Mouse (Mus musculus) neural tube, embryonic 14.5 days (tissue): Measurements from ENCODE around the gene Pih1d1. TPM values are rescaled to one million over a fixed set of nuclear protein-coding genes. Genes with fewer than 3 reads are reported as not detected.
"Not testable (repeated sequence)": the region's sequence is repeated elsewhere in the genome, so short reads cannot be mapped to it uniquely, and the experiment has no call there.

Experiments used
- ATAC-seq: fragments of 200-750 bp; cut with Nextera tagmentation; 2 replicates; pipeline ENCODE4 v1.8.0; 2017; ENCODE audit warnings: low read depth, mild to moderate bottlenecking, moderate TSS enrichment, moderate library complexity
- H3K27ac ChIP-seq: fragments of 300-500 bp; sonication (generic); 2 replicates; pipeline ENCODE4 v1.5.1; 2014; ENCODE audit warnings: low read depth, mild to moderate bottlenecking, control low read depth, low read length, moderate library complexity, mixed read lengths
- H3K27me3 ChIP-seq: fragments of 300-500 bp; sonication (generic); 2 replicates; pipeline ENCODE4 v1.6.1; 2014; ENCODE audit warnings: low read length; ENCODE audit not compliant: control insufficient read depth, insufficient read depth
- H3K36me3 ChIP-seq: fragments of 300-500 bp; sonication (generic); 2 replicates; pipeline ENCODE4 v1.6.1; 2014; ENCODE audit warnings: low read length, mixed read lengths; ENCODE audit not compliant: control insufficient read depth, insufficient read depth
- H3K4me1 ChIP-seq: fragments of 300-500 bp; sonication (generic); 2 replicates; pipeline ENCODE4 v1.6.1; 2014; ENCODE audit warnings: low read length; ENCODE audit not compliant: control insufficient read depth, insufficient read depth
- H3K4me2 ChIP-seq: fragments of 300-500 bp; sonication (generic); 2 replicates; pipeline ENCODE4 v1.6.1; 2014; ENCODE audit warnings: mild to moderate bottlenecking, low read depth, low read length, control low read depth
- H3K4me3 ChIP-seq: fragments of 300-500 bp; sonication (generic); 2 replicates; pipeline ENCODE4 v1.5.1; 2014; ENCODE audit warnings: low read depth, low read length, control low read depth, mixed read lengths
- H3K9ac ChIP-seq: fragments of 300-500 bp; sonication (generic); replicated peaks from 2 replicates; pipeline ENCODE4 v1.6.1; 2014; ENCODE audit warnings: low read depth, mild to moderate bottlenecking, control low read depth, low read length, mixed read lengths
- H3K9me3 ChIP-seq: fragments of 300-500 bp; sonication (generic); 2 replicates; pipeline ENCODE4 v1.6.1; 2016; ENCODE audit warnings: low read length; ENCODE audit not compliant: control insufficient read depth
- WGBS: fragments of 180-500 bp; shearing (Covaris S2); extraction: QIAGEN DNeasy Blood & Tissue Kit; methylation state at CpG from one replicate; pipeline ENCODE4 v1.1.7; 2014; 5-methylcytosine and 5-hydroxymethylcytosine counted together
- polyA plus RNA-seq: library from polyadenylated mRNA; unstranded; fragments of >200 nt; fragmentation: Nextera tagmentation; extraction: Ambion mirVana; gene quantifications from 2 replicates; pipeline ENCODE4 v1.2.1, GENCODE M21; 2014

Gene Pih1d1
- polyA plus RNA-seq, 1 experiment from 2014 or later = 91.2 TPM

- no peak overlapping the region for H3K4me3 ChIP-seq
- H3K4me2 ChIP-seq = peak overlapping the region; percentile 11; the same call in 1 of the 2 replicates
- H3K9ac ChIP-seq = no peak overlapping the region
- no peak overlapping the region for H3K27ac ChIP-seq
- no peak for ATAC-seq
- H3K36me3 ChIP-seq = no peaks in the 10 kb centered on the region
- H3K27me3 ChIP-seq = peaks cover 58% of the 10 kb centered on the region
- H3K4me1 ChIP-seq = no peaks in the 10 kb centered on the region
- H3K9me3 ChIP-seq = no peaks in the 10 kb centered on the region
- 5% methylated on average over 19 of the region's 19 CpGs for whole genome bisulfite sequencing
These were observed 13.8 kb downstream of the Pih1d1 start for GRCm38 (mm10) chr7:45167761-45168445.

DNA sequence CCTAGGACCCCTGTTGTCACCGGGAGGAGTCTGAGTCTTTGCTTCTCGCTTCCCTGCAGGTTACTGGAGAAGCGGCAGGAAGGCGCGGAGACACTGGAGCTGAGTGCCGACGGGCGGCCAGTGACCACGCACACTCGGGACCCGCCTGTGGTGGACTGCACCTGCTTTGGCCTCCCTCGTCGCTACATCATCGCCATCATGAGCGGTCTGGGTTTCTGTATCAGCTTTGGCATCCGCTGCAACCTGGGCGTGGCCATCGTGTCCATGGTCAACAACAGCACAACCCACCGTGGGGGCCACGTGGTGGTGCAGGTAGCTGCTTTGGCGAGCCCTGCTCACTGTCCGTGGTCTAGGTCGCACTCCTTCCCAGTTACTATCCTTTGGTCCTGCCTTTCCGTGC, 14.6 kb downstream of the Pih1d1 start:
- no peaks in the 10 kb centered on the region for H3K9me3 ChIP-seq
- H3K9ac ChIP-seq = no peak overlapping the region
- 2% methylated on average over 24 of the region's 24 CpGs for WGBS
- no peak for ATAC-seq
- H3K36me3 ChIP-seq = no peaks in the 10 kb centered on the region
- peak overlapping the region; percentile 11; the same call in 1 of the 2 replicates for H3K4me3 ChIP-seq
- no peaks in the 10 kb centered on the region for H3K4me1 ChIP-seq
- no peak overlapping the region for H3K27ac ChIP-seq
- peak overlapping the region; percentile 11; the same call in 1 of the 2 replicates for H3K4me2 ChIP-seq
- peaks cover 50% of the 10 kb centered on the region for H3K27me3 ChIP-seq

DNA sequence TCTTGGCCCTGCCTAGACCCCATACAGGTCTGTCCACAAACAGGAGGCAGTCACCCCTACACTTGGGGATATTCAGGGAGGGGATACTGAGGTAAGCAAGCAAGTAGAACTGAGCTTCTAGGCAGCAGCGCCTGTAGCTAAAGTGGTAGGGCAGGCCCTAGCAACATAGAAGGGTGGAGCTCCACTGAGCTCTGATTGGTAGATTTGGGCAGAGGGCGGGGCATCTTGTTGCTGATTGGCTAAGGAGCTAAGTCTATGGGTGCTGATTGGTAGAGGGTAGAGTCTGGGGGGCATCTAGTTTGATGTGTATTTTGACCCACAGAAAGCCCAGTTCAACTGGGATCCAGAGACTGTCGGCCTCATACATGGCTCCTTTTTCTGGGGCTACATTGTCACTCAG, 15.4 kb downstream of the Pih1d1 start:
- Histone ChIP-seq H3K27ac (no peak overlapping the region), H3K4me3 (no peak overlapping the region), H3K4me2 (no peak overlapping the region), H3K36me3 (no peaks in the 10 kb centered on the region), H3K9ac (no peak overlapping the region), H3K4me1 (no peaks in the 10 kb centered on the region), H3K9me3 (no peaks in the 10 kb centered on the region), H3K27me3 (peaks cover 47% of the 10 kb centered on the region)
- 89% methylated on average over 3 of the region's 3 CpGs for WGBS
- ATAC-seq = no peak

GRCm38 (mm10) chr7:45172974-45173373, 18.9 kb downstream of the Pih1d1 start:
- Histone ChIP-seq H3K9ac (no peak overlapping the region), H3K9me3 (no peaks in the 10 kb centered on the region), H3K4me3 (no peak overlapping the region), H3K4me2 (no peak overlapping the region), H3K27me3 (peaks cover 42% of the 10 kb centered on the region), H3K36me3 (no peaks in the 10 kb centered on the region), H3K4me1 (no peaks in the 10 kb centered on the region), H3K27ac (no peak overlapping the region)
- 58% methylated on average over 7 of the region's 7 CpGs for WGBS
- no peak for ATAC-seq

GRCm38 (mm10) chr7:45173772-45174171, 19.7 kb downstream of the Pih1d1 start:
- ATAC-seq, H3K27ac ChIP-seq, H3K9ac ChIP-seq, H3K4me1 ChIP-seq, H3K4me2 ChIP-seq, H3K4me3 ChIP-seq, H3K36me3 ChIP-seq, H3K9me3 ChIP-seq: not testable (repeated sequence)
- WGBS = 69% methylated on average over 1 of the region's 1 CpGs
- peaks cover 43% of the 10 kb centered on the region for H3K27me3 ChIP-seq

GRCm38 (mm10) chr7:45174567-45175280, 20.6 kb downstream of the Pih1d1 start:
- Histone ChIP-seq H3K4me3 (no peak overlapping the region), H3K4me1 (no peaks in the 10 kb centered on the region), H3K9me3 (no peaks in the 10 kb centered on the region), H3K9ac (no peak overlapping the region), H3K27ac (no peak overlapping the region), H3K4me2 (no peak overlapping the region), H3K27me3 (peaks cover 43% of the 10 kb centered on the region), H3K36me3 (no peaks in the 10 kb centered on the region)
- 3% methylated on average over 29 of the region's 29 CpGs for WGBS
- ATAC-seq = peak; percentile 46; the same call in 1 of the 2 replicates

DNA sequence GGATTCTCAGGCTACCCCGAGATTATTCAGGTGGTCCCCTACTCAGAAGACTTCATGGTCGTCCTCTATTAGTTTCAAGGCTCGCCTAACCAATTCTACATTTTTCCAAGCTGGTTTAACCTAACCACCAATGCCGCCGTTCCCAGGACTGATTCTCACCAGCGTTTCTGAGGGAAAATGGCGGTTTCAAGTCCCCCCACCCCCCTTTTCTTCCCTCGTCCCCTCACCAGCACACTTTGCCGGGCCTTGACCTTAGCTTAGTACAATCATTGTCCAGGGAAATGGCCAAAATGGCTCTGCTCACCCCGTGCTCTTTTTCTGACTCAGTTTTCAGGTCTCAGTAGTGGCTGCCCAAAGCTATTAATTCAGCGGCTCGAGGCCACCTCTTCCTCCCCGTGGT, 21.3 kb downstream of the Pih1d1 start:
- Histone ChIP-seq H3K27me3 (peaks cover 49% of the 10 kb centered on the region), H3K36me3 (no peaks in the 10 kb centered on the region)
- WGBS = 3% methylated on average over 13 of the region's 13 CpGs

GRCm38 (mm10) chr7:45175929-45176328, 21.8 kb downstream of the Pih1d1 start:
- H3K4me1 ChIP-seq = no peaks in the 10 kb centered on the region
- no peak overlapping the region for H3K27ac ChIP-seq
- peaks cover 54% of the 10 kb centered on the region for H3K27me3 ChIP-seq
- no peak overlapping the region for H3K9ac ChIP-seq
- no peak overlapping the region; the same call in 1 of the 2 replicates for H3K4me3 ChIP-seq
- peak overlapping the region; percentile 16; the same call in 1 of the 2 replicates for H3K4me2 ChIP-seq
- no peaks in the 10 kb centered on the region for H3K9me3 ChIP-seq
- no peaks in the 10 kb centered on the region for H3K36me3 ChIP-seq
- WGBS = 2% methylated on average over 22 of the region's 23 CpGs
- no peak for ATAC-seq

More for the DNA sequence above, 21.3 kb downstream of the Pih1d1 start:
- Histone ChIP-seq H3K4me2 (no peak overlapping the region), H3K4me1 (no peaks in the 10 kb centered on the region), H3K27ac (no peak overlapping the region), H3K4me3 (no peak overlapping the region), H3K9me3 (no peaks in the 10 kb centered on the region), H3K9ac (no peak overlapping the region)
- ATAC-seq = no peak

DNA sequence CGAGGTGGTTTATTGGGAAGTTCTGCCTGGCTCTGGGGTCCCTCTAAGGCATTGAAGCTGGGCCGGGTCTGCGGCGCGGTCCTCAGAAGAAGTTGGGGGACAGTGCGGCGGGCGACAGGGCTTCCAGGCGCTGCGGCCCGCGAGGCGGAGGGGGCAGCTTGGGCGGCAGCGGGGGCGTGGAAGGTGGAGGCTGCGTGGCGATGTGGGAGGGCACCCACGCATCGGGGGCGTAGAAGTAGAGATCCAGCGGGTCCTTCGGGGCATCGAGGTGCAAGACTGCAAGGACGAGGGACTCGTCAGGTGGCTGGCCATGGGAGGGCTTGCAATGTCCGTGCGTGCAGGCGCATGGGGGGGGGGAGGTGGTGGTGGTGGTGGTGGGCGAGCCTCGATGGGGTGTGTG, 22.3 kb downstream of the Pih1d1 start:
- WGBS = 2% methylated on average over 30 of the region's 31 CpGs
- no peak overlapping the region; the same call in 1 of the 2 replicates for H3K4me3 ChIP-seq
- peak overlapping the region; percentile 16; the same call in 1 of the 2 replicates for H3K4me2 ChIP-seq
- H3K27me3 ChIP-seq = peaks cover 58% of the 10 kb centered on the region
- no peaks in the 10 kb centered on the region for H3K36me3 ChIP-seq
- no peak overlapping the region for H3K27ac ChIP-seq
- no peaks in the 10 kb centered on the region for H3K9me3 ChIP-seq
- ATAC-seq = no peak
- no peak overlapping the region for H3K9ac ChIP-seq
- no peaks in the 10 kb centered on the region for H3K4me1 ChIP-seq
